Mouse (Mus musculus) layer of hippocampus, adult 18-20 months (tissue): ENCODE data around the gene Ablim1. TPM values are rescaled to one million over a fixed set of nuclear protein-coding genes. Genes with fewer than 3 reads are reported as not detected.

ENCODE experiments used
- DNase-seq, 2 experiments: peaks; one replicate each; pipeline ENCODE4 v3.0.0; 2022; ENCODE audit warnings: low spot score in 2 of 2
- total RNA-seq, 2 experiments: library from RNA; stranded (reverse); gene quantifications; 2 replicates each; pipeline ENCODE4 v1.2.3; 2021

The Ablim1 gene
- total RNA-seq, 2 experiments from 2014 or later = 73.4 to 75.7 TPM

DNA sequence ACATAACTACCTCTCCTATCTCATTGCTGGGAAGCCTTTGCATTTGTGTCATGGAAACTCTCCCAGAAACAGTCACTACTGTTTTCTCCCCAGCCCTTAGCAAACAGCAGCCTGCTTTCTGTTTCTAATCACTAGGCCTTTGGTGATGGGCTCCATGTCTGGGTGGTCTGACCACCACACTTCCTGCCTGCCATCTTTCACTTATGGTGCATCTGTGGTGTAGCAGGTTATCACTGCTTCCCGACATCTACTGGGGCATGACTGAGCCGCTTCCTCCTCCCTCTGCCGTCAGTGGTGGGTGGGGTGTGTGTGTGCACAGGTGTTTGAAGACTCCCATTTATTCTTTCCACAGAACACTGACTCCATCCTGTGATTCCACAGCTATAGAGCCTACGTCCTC is 183.4 kb downstream of the Ablim1 start:
- no peak for DNase-seq

DNA sequence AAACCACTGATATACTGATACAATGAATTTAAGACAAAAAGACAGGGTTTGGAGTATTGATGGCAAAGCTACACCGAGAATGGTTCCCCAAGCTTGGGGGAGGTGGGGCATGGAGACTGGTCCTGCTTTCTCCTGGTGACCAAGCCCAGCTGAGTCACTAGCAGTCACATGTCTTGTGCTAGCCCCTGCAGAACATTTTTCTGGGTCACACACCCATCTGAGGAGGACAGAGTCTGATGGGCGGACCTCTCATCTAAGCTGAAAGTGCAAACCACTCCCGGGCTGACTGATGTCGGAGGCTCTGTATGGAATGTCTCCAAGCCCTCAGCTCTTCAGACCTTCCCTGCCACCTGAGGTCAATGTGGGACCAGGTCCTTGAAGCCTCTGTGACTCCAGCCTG is 184.1 kb downstream of the Ablim1 start:
- DNase-seq = no peak

- no peak for DNase-seq
Observed at GRCm38 (mm10) chr19:57129729-57130128, 185.0 kb downstream of the Ablim1 start.

DNA sequence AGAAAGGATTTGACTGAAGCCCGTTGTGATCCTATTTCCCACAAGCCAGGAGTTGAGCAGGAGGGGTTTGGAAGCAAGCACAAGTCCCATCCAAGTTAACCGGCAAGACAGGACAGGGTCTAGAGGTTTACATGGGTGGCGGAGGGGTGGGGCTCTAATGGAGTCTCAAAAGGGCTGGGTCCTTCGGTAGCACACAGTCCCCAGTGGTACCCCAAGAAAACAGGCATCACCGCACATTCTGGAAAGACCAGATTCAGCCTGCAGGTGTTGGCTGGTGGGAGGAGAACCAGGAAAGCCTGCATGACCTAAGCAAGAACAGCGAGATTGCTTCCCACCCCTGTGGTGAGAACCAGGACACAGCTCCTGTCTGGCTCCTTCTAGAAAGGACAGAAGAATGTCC is 186.7 kb downstream of the Ablim1 start:
- no peak for DNase-seq

DNA sequence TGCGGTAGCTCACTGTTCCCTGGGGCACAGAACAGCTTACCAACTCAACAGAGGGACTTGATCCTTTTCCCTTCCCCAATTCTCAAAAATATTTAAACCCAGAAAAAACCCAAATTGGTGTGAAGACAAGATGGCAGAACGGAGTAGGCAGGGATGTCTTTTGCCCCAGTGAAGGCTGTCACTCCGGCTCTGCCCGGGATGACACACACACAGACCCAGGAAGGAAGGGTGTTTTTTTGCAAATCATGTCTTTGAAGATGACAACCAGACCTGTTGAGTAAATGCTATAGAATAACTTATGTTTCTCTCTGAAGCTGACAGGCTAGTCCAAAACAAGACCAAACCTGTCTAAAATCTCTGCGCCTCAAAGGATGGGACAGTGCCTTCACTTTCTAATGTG is 187.2 kb downstream of the Ablim1 start:
- no peak for DNase-seq

DNA sequence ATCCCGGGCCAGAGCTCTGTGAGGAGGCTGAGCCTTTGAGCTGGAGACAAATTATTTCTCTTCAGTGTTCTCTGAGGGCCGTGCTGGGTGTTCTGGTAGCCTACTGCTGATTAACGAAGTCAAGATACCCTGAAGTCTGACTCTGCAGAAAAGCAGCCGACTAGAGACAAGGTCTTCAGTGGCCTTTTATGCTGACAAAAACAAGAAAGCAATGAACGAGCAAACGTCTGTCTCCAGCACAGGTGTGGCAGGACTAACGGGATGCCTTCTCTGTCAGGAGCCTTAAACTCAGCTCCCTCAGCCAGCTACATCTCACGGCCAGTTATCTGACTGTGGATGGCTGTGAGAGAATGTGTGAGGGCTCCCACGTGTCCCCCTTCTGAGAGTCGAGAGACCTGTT is 187.8 kb downstream of the Ablim1 start:
- no peak for DNase-seq

DNA sequence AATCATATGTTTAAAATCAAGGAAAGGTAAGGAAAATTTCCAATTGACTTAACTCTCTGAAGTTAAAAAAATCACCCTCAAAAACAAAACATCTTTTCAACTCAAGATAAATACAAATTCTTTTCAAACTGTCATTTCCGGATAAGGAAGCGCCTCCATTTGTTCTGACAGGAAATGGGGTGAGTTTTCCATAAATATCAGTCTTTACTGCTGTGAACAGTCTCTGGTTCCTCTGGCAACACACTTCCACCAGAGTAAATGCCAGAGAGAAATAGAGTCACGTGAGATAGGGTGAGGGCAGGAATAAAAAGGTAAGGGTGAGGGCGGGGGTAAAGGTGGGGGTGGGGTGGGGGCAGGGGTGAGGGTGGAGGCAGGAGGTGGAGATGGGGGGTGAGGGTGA is 189.8 kb downstream of the Ablim1 start:
- no peak for DNase-seq

- no peak for DNase-seq
Observed at GRCm38 (mm10) chr19:57124138-57124519, 190.6 kb downstream of the Ablim1 start.

- DNase-seq = peak in 1 of 2 experiments; percentile 29
Observed at GRCm38 (mm10) chr19:57123503-57124137, 191.1 kb downstream of the Ablim1 start.

DNA sequence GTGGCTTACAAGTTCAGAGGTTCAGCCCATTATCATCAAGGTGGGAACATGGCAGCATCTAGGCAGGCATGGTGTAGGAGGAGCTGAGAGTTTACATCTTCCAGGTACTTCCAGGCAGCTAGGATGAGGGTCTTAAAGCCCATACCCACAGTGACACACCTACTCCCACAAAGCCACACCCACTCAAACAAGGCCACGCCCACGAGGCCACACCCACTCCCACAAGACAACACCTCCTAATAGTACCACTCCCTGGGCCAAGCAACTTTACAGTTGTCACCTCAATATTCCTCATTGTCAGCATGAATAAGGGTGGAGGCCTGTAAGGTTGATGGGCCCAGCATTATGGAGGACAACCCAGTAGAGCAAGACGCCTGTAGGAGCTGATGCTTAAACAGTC is 192.5 kb downstream of the Ablim1 start:
- DNase-seq = no peak

- no peak for DNase-seq
Observed at GRCm38 (mm10) chr19:57121036-57121435, 193.7 kb downstream of the Ablim1 start.

- DNase-seq = no peak
Observed at GRCm38 (mm10) chr19:57119661-57120060, 195.1 kb downstream of the Ablim1 start.

GRCm38 (mm10) chr19:57118785-57119565 is 195.7 kb downstream of the Ablim1 start:
- DNase-seq = peak; percentile 68 to 80

DNA sequence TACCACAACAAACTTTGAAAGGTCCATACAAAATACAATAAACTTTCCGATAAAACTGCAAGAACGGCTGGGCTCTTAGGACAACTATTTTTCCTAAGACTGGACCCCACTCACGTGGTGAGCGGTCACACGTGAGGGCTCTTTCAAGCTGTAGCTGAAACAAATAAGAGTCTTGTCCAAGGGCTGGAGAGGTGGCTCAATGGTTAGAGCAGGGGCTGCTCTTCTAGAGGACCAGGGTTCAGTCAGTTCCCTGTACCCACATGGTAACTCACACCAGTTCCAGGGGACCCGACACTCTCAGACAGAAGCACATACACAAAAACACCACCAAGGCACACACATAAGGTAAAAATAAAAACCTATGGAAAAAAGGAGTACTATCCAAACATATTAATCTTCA is 197.0 kb downstream of the Ablim1 start:
- no peak for DNase-seq

GRCm38 (mm10) chr19:57116871-57117501 is 197.7 kb downstream of the Ablim1 start:
- DNase-seq = no peak

DNA sequence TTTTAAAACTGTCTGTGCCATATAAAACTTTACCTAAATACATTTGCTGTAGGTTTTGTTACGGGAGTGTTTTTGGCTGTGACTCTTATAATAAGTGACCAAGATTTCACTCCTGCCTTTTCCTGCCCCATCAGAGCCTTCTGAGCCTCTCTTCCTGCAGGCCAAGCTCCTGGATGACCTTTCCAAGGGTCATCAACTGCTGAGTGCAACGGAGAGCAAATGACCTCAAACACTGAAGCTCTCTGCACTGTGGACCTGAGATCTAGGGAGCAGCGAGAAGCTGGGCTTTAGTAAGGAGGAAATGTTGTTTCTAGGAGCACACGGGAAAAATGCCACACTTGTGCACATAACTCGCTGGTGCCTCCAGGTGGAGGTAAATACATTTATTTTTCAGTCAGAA is 199.0 kb downstream of the Ablim1 start:
- no peak for DNase-seq

- no peak for DNase-seq
Observed at GRCm38 (mm10) chr19:57114951-57115350, 199.8 kb downstream of the Ablim1 start.

DNA sequence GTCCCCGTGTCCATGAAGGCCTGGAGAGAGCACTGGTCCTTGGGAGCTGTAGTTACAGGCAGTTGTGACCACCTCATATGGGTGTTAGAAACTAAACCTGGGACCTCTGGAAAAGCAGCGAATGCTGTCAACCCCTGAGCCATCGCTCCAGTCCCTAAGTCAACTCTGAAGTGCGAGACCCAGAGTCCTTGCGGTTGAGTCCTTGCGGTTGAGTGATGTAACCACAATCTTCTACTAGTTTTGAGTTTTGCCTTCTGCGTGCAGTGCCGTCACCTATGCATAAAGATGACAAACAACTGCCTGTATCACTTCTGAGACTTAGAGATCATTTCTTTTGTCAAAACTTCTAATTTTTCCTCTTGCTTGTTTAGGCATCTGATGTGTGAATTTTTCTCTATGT is 200.7 kb downstream of the Ablim1 start:
- DNase-seq = no peak

DNA sequence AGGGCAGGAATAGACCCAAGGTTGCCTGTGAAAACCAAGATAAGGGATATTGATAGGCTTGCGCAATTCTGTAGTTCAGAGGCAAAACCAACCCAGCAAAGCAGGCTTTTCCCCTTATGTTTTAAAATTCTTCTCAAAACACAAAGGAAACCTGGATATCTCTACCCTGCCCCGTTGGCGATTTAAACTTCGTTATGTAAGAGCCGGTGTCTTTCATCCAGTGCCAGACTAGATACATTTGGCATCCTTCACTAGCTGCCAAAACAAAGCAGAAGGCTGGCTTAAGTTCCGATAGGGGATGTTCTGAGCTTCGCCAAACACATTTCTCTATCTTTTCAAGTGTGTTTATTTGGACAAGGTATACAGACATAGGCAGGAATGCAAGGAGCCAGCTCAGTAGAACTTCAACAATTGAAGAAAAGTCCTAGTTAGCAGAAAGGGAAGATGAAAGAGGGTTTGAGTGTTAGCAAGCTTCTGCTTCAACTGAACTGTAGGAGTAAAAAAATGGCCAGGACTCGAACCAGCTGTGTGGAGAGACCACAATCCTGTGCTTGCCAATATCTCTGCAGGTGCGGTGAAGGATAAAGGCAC is 201.8 kb downstream of the Ablim1 start:
- peak in 1 of 2 experiments; percentile 28 for DNase-seq

GRCm38 (mm10) chr19:57112231-57112815 is 202.4 kb downstream of the Ablim1 start:
- no peak for DNase-seq

DNA sequence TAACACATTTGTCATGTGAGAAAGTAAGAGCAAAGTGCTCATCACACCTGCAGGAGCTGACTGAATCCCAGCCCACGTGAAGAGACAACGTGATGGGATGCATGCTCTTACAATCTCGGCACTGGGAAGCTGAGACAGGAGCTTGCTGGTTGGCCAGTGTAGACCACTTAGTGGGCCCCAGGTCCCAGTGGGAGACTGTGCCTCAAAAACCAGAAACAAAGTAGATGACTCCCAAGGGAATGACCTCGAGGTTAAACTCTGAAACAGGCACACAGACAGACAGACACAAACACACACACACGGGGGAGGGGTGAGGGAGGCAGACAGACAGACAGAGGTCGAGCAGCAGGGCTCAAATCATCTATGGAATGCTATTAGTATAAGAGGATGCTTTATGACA is 203.4 kb downstream of the Ablim1 start:
- DNase-seq = no peak

DNA sequence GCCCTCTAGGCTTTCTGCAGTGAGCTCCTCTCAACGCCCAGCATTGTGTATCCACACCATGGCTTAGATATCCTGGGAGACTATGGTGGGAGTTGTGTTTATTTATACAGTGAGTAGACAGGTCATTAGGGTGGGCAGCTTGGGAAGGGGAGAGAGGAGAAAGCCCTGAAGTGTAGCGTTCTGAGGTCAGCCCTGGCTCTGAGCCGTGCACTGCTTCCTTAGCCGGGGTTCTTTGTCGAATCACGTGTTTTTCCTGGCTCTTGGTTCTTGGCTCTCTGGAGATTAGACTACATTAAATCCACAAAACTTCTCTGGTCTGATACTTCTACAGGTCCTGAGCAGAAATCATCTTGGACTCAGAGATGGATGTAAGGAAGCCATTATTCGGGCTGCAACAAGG is 205.1 kb downstream of the Ablim1 start:
- no peak for DNase-seq
